Mouse (Mus musculus) kidney, postnatal 4 days (tissue): ENCODE measurements around the gene Rassf5.

Experiments
- DNase-seq, 2 experiments: peaks; one replicate each; pipeline ENCODE4 v3.0.0; 2021; ENCODE audit warnings: mixed read lengths in 2 of 2

Rassf5 gene

DNA sequence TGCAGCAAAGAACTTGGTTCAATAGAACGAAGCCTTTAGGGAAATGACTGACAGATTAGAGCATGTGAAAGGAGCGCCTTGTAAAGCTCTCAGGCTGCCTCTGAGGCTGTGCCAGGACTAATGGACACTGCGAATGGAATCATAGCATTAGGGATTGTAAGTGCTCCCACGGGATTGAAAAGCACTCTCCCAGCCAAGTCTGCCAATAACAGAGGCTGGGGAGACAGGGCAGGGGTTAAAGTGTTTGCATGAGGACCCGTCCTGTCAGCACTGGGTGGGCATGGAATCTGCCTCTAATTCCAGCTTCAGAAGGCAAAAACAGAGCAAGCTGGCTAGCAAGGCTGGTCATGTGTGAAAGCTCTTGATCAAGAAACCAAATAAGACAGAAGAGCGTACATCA lies 110.8 kb downstream of the Rassf5 start:
- DNase-seq, result no peak
